Mouse (Mus musculus): ENCODE results near the gene Hist1h2bl. TPM values are rescaled to one million over a fixed set of nuclear protein-coding genes. Genes with fewer than 3 reads are reported as not detected.
"Not testable (repeated sequence)": the region's sequence is repeated elsewhere in the genome, so short reads cannot be mapped to it uniquely, and the experiment has no call there.

Hist1h2bl gene
- total RNA-seq (2021), result 1 to 10 TPM; 3.9 to 6.5 TPM
- long read RNA-seq, experiment 1, result 0 reads
- long read RNA-seq, experiment 2, result 0 reads

DNA sequence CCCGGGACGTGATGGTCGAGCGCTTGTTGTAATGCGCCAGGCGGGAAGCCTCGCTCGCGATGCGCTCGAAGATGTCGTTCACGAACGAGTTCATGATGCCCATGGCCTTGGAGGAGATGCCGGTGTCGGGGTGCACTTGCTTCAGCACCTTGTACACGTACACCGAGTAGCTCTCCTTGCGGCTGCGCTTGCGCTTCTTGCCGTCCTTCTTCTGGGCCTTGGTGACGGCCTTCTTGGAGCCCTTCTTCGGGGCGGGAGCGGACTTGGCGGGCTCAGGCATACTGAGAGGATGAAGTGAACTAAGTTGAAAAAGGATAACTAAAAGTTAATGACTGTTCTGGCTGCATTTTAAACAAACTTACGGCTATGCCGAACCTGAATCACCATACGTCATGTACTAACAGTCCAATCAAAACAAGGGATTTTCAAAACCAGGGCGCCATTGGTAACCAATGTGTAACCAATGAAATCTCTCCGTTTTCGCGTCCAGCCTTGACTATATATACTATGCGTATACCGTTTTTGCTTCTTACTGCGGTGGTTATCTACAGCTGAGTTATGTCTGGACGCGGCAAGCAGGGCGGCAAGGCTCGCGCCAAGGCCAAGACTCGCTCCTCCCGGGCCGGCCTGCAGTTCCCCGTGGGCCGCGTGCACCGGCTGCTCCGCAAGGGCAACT lies at the start of gene Hist1h2bl, which contains the start of gene Hist1h2ai:
Gene Hist1h2bl (minus strand): TSS at position 280 of the 676 bp plus-strand sequence.
Gene Hist1h2ai (plus strand): TSS at position 559 of the 676 bp plus-strand sequence.
- H3K27ac ChIP-seq, result peak within 1 kb of the TSS; percentile 77
- H3K4me3 ChIP-seq, result peak within 1 kb of the TSS; percentile 76
- intact Hi-C loops (cut with DNase I), result loop anchor here (5.0 to 10.0 kb wide), 3 partner anchors 36 to 1969 kb away; partner anchors contain the start of genes Hist1h1b, Hist1h2ac, Hist1h2ak and Hist1h2an
- DNase-seq, result peak; percentile 45

DNA sequence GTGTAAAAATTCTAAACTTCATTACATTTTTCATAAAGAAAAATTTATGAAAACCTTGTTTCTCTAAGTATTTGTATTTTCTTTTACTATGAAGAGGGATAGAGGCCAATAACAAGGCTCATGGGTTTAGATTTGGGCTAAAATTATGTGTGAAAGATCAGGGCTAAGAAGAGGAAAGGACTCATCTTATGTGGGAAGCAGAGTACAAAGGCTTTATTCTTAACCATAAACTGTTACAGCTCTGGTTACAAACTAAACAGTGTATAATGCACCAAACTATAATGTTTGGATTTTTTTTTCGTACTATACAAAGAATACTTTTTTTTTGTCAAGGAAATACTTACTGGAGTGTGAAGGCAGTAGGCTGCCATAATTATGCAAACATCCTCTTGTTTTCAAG lies 39.8 kb upstream of the Hist1h2bl start:
- H3K27ac ChIP-seq, result no peak overlapping the region
- intact Hi-C loops (cut with DNase I), result no loop called here
- no peak overlapping the region for H3K4me3 ChIP-seq
- no peak for TF ChIP-seq CTCF (IDR thresholded peaks at IDR 0.05)
- DNase-seq, result no peak

DNA sequence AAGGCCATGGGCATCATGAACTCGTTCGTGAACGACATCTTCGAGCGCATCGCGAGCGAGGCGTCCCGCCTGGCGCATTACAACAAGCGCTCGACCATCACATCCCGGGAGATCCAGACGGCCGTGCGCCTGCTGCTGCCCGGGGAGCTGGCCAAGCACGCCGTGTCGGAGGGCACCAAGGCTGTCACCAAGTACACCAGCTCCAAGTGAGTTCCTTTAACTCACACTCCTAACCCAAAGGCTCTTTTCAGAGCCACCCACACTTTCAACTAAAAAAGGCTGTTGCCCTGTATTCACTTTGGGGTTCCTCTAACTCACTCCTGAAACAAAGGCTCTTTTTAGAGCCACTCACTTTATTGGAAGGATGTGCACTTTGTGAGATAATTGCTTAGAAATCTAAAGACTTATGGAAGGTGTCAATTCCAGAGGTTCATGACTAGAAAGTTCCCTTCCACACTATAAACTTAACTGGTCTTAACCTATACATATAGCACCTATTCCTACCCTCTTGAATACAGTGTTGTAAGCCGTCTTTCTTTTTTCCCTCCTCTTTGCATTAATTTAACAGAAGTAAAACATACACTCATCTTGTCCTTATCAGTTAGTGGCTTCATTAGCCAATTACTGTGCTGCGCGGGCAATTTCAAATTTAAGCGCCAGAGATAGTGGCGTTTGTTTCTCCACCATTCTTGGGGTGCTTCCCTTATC lies 38.5 kb upstream of the Hist1h2bl start:
- DNase-seq, result not testable (repeated sequence)
- Histone ChIP-seq H3K4me3 (peak overlapping the region; percentile 77), H3K27ac (peak overlapping the region; percentile 35; the same call in 1 of the 2 replicates)
- intact Hi-C loops (cut with DNase I), result loop anchor here (5.0 kb wide), 1 partner anchor 37 kb away; the partner anchor contains the start of genes Hist1h2ai, Hist1h2bl and Hist1h3h

DNA sequence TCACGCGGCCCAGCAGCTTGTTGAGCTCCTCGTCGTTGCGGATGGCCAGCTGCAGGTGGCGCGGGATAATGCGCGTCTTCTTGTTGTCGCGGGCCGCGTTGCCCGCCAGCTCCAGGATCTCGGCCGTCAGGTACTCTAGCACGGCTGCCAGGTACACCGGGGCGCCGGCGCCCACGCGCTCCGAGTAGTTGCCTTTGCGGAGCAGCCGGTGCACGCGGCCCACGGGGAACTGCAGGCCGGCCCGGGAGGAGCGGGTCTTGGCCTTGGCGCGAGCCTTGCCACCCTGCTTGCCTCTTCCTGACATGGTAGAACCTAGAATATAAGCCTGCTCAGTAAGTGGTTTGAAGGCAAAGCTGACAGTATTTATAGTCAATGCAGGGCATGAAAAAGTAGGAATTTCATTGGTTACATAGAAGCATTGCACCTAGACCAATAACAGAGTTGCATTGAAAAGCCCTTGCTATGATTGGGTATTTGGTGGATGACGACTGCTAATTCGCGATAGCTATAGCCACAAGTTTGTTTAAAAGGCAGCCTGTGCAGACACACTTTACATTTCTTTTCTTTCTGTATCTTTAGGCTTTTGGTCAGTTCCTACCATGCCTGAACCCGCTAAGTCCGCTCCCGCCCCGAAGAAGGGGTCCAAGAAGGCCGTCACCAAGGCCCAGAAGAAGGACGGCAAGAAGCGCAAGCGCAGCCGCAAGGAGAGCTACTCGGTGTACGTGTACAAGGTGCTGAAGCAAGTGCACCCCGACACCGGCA lies 37.8 kb upstream of the Hist1h2bl start, which contains the start of the genes Hist1h2ak and Hist1h2bn:
Gene Hist1h2ak (minus strand): TSS at position 304 of the 762 bp plus-strand sequence.
Gene Hist1h2bn (plus strand): TSS at position 600 of the 762 bp plus-strand sequence.
- Histone ChIP-seq H3K27ac (peak within 1 kb of the TSS; percentile 85), H3K4me3 (peak within 1 kb of the TSS; percentile 77)
- intact Hi-C loops (cut with DNase I), result loop anchor here (5.0 kb wide), 1 partner anchor 36 kb away; the partner anchor contains the start of genes Hist1h2ai, Hist1h2bl and Hist1h3h
- peak; percentile 31 for DNase-seq
- TF ChIP-seq CTCF (IDR thresholded peaks at IDR 0.05), result peak; percentile 16; the same call in 1 of the 2 replicates

DNA sequence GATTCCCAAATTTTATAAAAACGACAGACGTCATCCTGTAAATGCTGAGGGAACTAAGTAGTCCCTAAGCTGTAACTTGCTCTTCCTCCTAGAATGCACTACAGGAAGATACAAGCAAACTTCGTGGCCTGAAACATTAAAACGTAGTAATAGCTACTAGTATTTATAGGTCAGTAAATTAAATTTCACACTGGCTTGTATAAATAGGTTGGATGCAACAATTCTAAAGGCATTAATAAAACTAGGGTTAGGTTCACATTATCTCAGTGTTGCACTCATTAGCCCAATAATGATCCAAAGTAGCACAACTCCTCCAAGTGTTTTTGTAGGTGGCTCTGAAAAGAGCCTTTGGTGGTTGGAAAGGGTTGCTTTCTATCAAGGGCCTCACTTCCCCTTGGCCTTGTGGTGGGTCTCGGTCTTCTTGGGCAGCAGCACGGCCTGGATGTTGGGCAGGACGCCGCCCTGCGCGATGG lies 37.1 kb upstream of the Hist1h2bl start:
- H3K27ac ChIP-seq, result peak overlapping the region; percentile 85
- intact Hi-C loops (cut with DNase I), result loop anchor here (5.0 kb wide), 1 partner anchor 36 kb away; the partner anchor contains the start of genes Hist1h2ai, Hist1h2bl and Hist1h3h
- DNase-seq, result no peak
- peak overlapping the region; percentile 77 for H3K4me3 ChIP-seq
- no peak for TF ChIP-seq CTCF (IDR thresholded peaks at IDR 0.05)

DNA sequence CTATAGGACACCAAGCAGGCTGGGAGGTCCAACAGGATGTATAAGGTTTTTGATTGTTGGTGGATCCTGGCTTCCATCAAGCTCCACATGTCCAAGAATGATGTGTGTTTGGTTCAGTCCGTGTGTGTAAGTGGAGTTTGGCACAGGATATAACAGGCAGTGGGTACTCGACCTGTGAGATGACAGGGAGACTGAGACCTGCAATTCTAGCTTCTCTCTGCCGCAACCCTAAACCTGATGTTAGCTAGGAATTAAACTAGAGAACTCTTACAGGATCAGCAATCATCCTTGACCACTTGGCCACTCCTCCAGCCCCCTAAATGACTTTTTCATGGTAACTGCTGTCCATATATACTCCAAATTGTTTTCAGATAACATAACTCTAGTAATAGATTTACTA lies 36.4 kb upstream of the Hist1h2bl start:
- Histone ChIP-seq H3K4me3 (no peak overlapping the region), H3K27ac (no peak overlapping the region)
- intact Hi-C loops (cut with DNase I), result loop anchor here (5.0 kb wide), 1 partner anchor 35 kb away; the partner anchor contains the start of genes Hist1h2ai, Hist1h2bl and Hist1h3h
- TF ChIP-seq CTCF (IDR thresholded peaks at IDR 0.05), result no peak
- no peak for DNase-seq

DNA sequence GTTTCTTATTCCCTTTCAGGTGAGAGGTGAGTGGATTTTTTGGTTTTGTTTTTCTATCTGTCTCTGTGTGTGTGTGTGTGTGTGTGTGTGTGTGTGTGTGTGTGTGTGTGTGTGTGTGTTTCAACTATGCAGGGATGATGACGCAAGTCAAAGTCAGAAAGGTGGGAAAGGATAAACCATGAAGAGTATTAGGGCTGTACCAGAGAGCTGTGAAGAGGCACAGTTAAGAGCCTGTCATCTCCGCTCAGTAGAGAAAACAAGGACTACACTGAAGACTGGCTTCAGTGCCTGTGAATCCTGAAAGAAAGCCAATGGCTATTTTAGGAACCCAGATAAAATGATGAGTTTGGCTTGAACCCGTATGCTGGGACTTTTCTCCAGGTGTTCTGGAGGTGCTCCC lies 35.9 kb upstream of the Hist1h2bl start:
- H3K27ac ChIP-seq, result no peak overlapping the region
- intact Hi-C loops (cut with DNase I), result loop anchor here (2.0 to 5.0 kb wide), 2 partner anchors 17 to 35 kb away; partner anchors contain the start of genes Hist1h2ai, Hist1h2bl, Hist1h3h and Hist1h4j
- no peak overlapping the region for H3K4me3 ChIP-seq

DNA sequence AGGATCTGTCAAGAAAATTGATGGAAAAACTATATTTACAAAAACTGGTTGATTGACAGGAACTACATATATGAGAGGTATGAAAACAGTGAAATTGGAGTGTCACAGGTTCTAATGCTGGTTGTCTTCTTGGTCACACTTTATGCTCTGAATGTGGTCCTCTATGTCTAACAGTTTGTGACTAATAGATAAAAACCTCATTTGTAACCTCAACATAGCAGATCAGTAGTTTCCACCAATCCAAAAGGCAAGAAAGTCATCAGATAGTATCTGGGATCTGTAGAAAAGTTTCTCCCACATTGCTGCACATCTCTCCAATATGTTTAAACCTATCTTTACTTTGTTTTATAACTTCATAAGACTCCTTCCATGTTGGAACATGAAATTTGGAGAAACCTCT lies 35.5 kb upstream of the Hist1h2bl start:
- Histone ChIP-seq H3K27ac (no peak overlapping the region), H3K4me3 (no peak overlapping the region)
- TF ChIP-seq CTCF (IDR thresholded peaks at IDR 0.05), result no peak
- intact Hi-C loops (cut with DNase I), result loop anchor here (2.0 to 5.0 kb wide), 2 partner anchors 17 to 34 kb away; partner anchors contain the start of genes Hist1h2ai, Hist1h2bl, Hist1h3h and Hist1h4j
- no peak for DNase-seq

More for the DNA sequence above, 35.9 kb upstream of the Hist1h2bl start:
- no peak for TF ChIP-seq CTCF (IDR thresholded peaks at IDR 0.05)
- no peak for DNase-seq

DNA sequence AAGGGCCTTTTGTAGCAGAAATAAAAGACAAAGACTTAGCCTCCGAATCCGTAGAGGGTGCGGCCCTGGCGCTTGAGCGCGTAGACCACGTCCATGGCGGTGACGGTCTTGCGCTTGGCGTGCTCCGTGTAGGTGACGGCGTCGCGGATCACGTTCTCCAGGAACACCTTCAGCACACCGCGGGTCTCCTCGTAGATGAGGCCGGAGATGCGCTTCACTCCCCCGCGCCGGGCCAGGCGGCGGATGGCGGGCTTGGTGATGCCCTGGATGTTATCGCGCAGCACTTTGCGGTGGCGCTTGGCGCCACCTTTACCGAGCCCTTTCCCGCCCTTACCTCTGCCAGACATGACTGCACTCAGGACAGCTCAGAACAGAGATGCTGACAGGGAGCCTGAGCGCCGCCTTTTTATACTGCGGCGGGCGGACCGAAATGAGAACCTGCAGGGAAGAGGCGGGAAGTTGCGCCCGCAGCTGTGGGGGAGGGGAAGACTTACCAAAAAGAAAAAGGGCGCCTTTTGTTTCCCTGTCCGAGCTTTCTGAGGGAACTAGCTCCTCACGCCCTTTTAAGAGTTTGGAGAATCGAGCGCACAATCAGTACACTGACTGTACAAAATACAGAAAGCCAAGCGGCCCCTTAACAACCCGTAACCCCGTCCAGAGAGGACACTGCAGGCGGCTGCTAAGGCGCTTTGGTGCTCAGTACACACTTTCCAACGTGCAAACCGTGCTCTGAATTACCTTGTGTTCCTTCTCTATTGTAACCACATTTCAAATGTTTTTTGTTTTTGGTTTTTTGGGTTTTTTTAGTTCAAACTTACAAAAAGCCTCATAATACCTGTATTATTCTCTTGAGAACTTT lies 34.4 kb upstream of the Hist1h2bl start, which contains the start of gene Hist1h4k:
Gene Hist1h4k (minus strand): TSS at position 347 of the 859 bp plus-strand sequence.
- peak; percentile 84 for DNase-seq
- intact Hi-C loops (cut with DNase I), result loop anchor here (2.0 to 5.0 kb wide), 2 partner anchors 16 to 33 kb away; partner anchors contain the start of genes Hist1h2ai, Hist1h2bl, Hist1h3h and Hist1h4j
- Histone ChIP-seq H3K4me3 (peak within 1 kb of the TSS; percentile 69), H3K27ac (peak within 1 kb of the TSS; percentile 49)

DNA sequence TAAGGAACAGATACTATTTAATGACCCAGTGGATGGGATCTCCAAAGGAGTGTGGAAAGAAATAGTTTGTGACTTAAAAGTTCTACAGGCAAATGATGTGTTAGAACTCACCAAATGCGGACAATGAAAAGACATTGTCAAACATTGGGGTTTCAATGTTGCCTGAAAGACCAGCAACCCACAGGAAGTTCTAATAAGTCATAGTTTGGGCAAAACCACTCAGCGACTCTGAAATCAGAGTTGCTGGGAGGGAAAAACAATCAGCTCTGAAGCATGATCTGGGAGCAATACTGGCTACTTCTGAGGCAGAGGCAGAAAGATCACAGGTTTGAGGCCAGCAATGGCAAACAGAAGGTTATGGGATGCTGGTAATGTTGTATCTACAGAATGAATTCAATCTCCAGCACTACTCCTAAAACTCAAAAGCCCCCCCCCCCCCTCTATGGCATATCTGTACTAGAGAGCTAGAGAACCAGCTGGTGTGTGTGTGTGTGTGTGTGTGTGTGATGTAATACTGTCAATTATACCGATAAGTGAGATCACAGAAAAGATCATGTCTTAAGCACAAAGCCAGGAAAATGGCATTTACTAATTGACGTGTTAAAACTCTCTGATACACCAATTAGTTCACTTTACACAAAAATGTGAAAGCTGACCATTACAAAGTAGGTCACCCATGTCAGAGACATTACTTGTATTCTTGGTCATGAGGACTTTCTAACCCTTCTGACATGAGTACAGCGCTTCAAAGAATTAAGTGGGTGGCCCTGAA lies 33.6 kb upstream of the Hist1h2bl start:
- intact Hi-C loops (cut with DNase I), result loop anchor here (2.0 to 5.0 kb wide), 2 partner anchors 15 to 32 kb away; partner anchors contain the start of genes Hist1h2ai, Hist1h2bl, Hist1h3h and Hist1h4j
- no peak overlapping the region; the same call in 1 of the 2 replicates for H3K27ac ChIP-seq

More for the DNA sequence above, 33.6 kb upstream of the Hist1h2bl start:
- TF ChIP-seq CTCF (IDR thresholded peaks at IDR 0.05), result no peak
- peak overlapping the region; percentile 69 for H3K4me3 ChIP-seq
- DNase-seq, result no peak
